Mouse (Mus musculus) MEL (cell line): ENCODE results near the gene Lrrc3b. TPM values are rescaled to one million over a fixed set of nuclear protein-coding genes. Genes with fewer than 3 reads are reported as not detected.

ENCODE experiments used
- DNase-seq: peaks from one replicate; pipeline ENCODE4 v3.0.0; 2011; ENCODE audit warnings: low read depth, low spot score
- H3K27ac ChIP-seq: 2 replicates; pipeline ENCODE4 v1.5.1; 2012; ENCODE audit warnings: low read depth, mild to moderate bottlenecking, control low read depth, low read length, moderate library complexity; ENCODE audit not compliant: control insufficient read depth
- H3K27me3 ChIP-seq, 2 experiments: fragments of 150-350 bp in 1 of 2; sonication (generic) in 1 of 2; 2 replicates each; pipeline ENCODE4 v1.6.1; 2012; ENCODE audit warnings: low read length in 2 of 2, mild to moderate bottlenecking in 2 of 2, improper control_type of control experiment in 1 of 2, moderate library complexity in 1 of 2; ENCODE audit not compliant: insufficient read depth in 2 of 2, control insufficient read depth in 1 of 2
- H3K36me3 ChIP-seq, 2 experiments: 2 replicates each; pipeline ENCODE4 v1.6.1; 2012 to 2014; ENCODE audit warnings: low read length in 2 of 2, improper control_type of control experiment in 1 of 2, inconsistent platforms in 1 of 2, mild to moderate bottlenecking in 1 of 2; ENCODE audit not compliant: insufficient read depth in 2 of 2, control insufficient read depth in 1 of 2
- H3K4me1 ChIP-seq, 2 experiments: fragments of 150-350 bp in 1 of 2; sonication (generic) in 1 of 2; 2 replicates each; pipeline ENCODE4 v1.6.1; 2012; ENCODE audit warnings: low read length in 2 of 2, improper control_type of control experiment in 1 of 2, mild to moderate bottlenecking in 1 of 2; ENCODE audit not compliant: insufficient read depth in 2 of 2, control insufficient read depth in 1 of 2
- H3K4me3 ChIP-seq, 2 experiments: fragments of 150-350 bp in 1 of 2; sonication (generic) in 1 of 2; 2 replicates each; pipeline ENCODE4 v1.5.1; 2012; ENCODE audit warnings: low read depth in 2 of 2, low read length in 2 of 2, mild to moderate bottlenecking in 2 of 2, moderate library complexity in 2 of 2, control low read depth in 1 of 2, improper control_type of control experiment in 1 of 2; ENCODE audit not compliant: control insufficient read depth in 1 of 2, insufficient read depth in 1 of 2
- H3K79me2 ChIP-seq: 2 replicates; pipeline ENCODE4 v1.6.1; 2012; ENCODE audit warnings: mild to moderate bottlenecking, low read length, moderate library complexity; ENCODE audit not compliant: control insufficient read depth, poor library complexity, insufficient read depth
- H3K9ac ChIP-seq: 2 replicates; pipeline ENCODE4 v1.6.1; 2012; ENCODE audit warnings: low read depth, mild to moderate bottlenecking, control low read depth, low read length, moderate library complexity; ENCODE audit not compliant: control insufficient read depth, poor library complexity, severe bottlenecking
- H3K9me3 ChIP-seq: fragments of 150-350 bp; sonication (generic); replicated peaks from 2 replicates; pipeline ENCODE4 v1.6.1; 2012; ENCODE audit warnings: mild to moderate bottlenecking, low read length, improper control_type of control experiment, moderate library complexity; ENCODE audit not compliant: insufficient read depth
- BHLHE40 ChIP-seq: IDR thresholded peaks from 2 replicates; pipeline ENCODE4 v1.6.1; 2012; ENCODE audit warnings: low read depth, mild to moderate bottlenecking, inconsistent platforms, low read length, improper control_type of control experiment, borderline replicate concordance
- CHD1 ChIP-seq: IDR thresholded peaks from 2 replicates; pipeline ENCODE4 v1.6.1; 2012; ENCODE audit warnings: low read depth, mild to moderate bottlenecking, inconsistent platforms, low read length, improper control_type of control experiment
- CHD2 ChIP-seq: IDR thresholded peaks from 2 replicates; pipeline ENCODE4 v1.6.1; 2011; ENCODE audit warnings: low read length, improper control_type of control experiment
- CTCF ChIP-seq, 3 experiments: IDR thresholded peaks in 2 of 3; conservative IDR thresholded peaks in 1 of 3; 2 replicates each; pipeline ENCODE4 v1.5.1; 2011 to 2012; ENCODE audit warnings: low read length in 3 of 3, low read depth in 2 of 3, mild to moderate bottlenecking in 2 of 3, improper control_type of control experiment in 1 of 3, inconsistent platforms in 1 of 3, mixed read lengths in 1 of 3, moderate library complexity in 1 of 3; ENCODE audit not compliant: control insufficient read depth in 1 of 3, insufficient read depth in 1 of 3, poor library complexity in 1 of 3, severe bottlenecking in 1 of 3
- E2F4 ChIP-seq: IDR thresholded peaks from 2 replicates; pipeline ENCODE4 v1.6.1; 2011; ENCODE audit warnings: low read depth, low read length, improper control_type of control experiment, borderline replicate concordance
- ELF1 ChIP-seq: IDR thresholded peaks from 2 replicates; pipeline ENCODE4 v1.6.1; 2014; ENCODE audit warnings: low read depth, mild to moderate bottlenecking, inconsistent platforms, low read length, improper control_type of control experiment, moderate library complexity
- EP300 ChIP-seq, 2 experiments: IDR thresholded peaks; 2 replicates each; pipeline ENCODE4 v1.6.1; 2011; ENCODE audit warnings: improper control_type of control experiment in 2 of 2, low read length in 2 of 2, low read depth in 1 of 2, mild to moderate bottlenecking in 1 of 2
- ETS1 ChIP-seq: IDR thresholded peaks from 2 replicates; pipeline ENCODE4 v1.6.1; 2012; ENCODE audit warnings: low read depth, mild to moderate bottlenecking, inconsistent platforms, low read length, improper control_type of control experiment, moderate library complexity
- GATA1 ChIP-seq: IDR thresholded peaks from 2 replicates; pipeline ENCODE4 v1.6.1; 2011; ENCODE audit warnings: low read depth, low read length, improper control_type of control experiment
- HCFC1 ChIP-seq: IDR thresholded peaks from 2 replicates; pipeline ENCODE4 v1.6.1; 2012; ENCODE audit warnings: low read depth, mild to moderate bottlenecking, inconsistent platforms, low read length, improper control_type of control experiment, moderate library complexity
- JUND ChIP-seq: IDR thresholded peaks from 2 replicates; pipeline ENCODE4 v1.6.1; 2011; ENCODE audit warnings: low read depth, mild to moderate bottlenecking, improper control_type of control experiment, low read length
- KAT2A ChIP-seq: conservative IDR thresholded peaks from 2 replicates; pipeline ENCODE4 v1.6.1; 2012; ENCODE audit warnings: low read depth, low read length, improper control_type of control experiment, inconsistent platforms
- MAX ChIP-seq: IDR thresholded peaks from 2 replicates; pipeline ENCODE4 v1.6.1; 2011; ENCODE audit warnings: low read length, improper control_type of control experiment
- MAZ ChIP-seq: IDR thresholded peaks from 2 replicates; pipeline ENCODE4 v1.6.1; 2012; ENCODE audit warnings: low read depth, mild to moderate bottlenecking, inconsistent platforms, low read length, improper control_type of control experiment
- MXI1 ChIP-seq: IDR thresholded peaks from 2 replicates; pipeline ENCODE4 v1.6.1; 2011; ENCODE audit warnings: mild to moderate bottlenecking, low read depth, low read length, improper control_type of control experiment
- MYB ChIP-seq: IDR thresholded peaks from 2 replicates; pipeline ENCODE4 v1.6.1; 2011; ENCODE audit warnings: mild to moderate bottlenecking, low read depth, low read length, improper control_type of control experiment
- MYC ChIP-seq: IDR thresholded peaks from 2 replicates; pipeline ENCODE4 v1.6.1; 2011; ENCODE audit warnings: low read depth, mild to moderate bottlenecking, low read length, improper control_type of control experiment, moderate library complexity
- NELFE ChIP-seq: IDR thresholded peaks from 2 replicates; pipeline ENCODE4 v1.6.1; 2011; ENCODE audit warnings: low read depth, low read length, improper control_type of control experiment
- NRF1 ChIP-seq: IDR thresholded peaks from 2 replicates; pipeline ENCODE4 v1.6.1; 2014; ENCODE audit warnings: low read depth, mild to moderate bottlenecking, inconsistent platforms, low read length, improper control_type of control experiment, moderate library complexity; ENCODE audit not compliant: poor library complexity, insufficient read depth, severe bottlenecking
- POLR2A ChIP-seq, 2 experiments: IDR thresholded peaks; 2 replicates each; pipeline ENCODE4 v1.6.1; 2011 to 2012; ENCODE audit warnings: low read length in 2 of 2, mild to moderate bottlenecking in 2 of 2, control low read depth in 1 of 2, improper control_type of control experiment in 1 of 2, low read depth in 1 of 2, moderate library complexity in 1 of 2; ENCODE audit not compliant: control insufficient read depth in 1 of 2, insufficient read depth in 1 of 2, poor library complexity in 1 of 2
- POLR2AphosphoS2 ChIP-seq: IDR thresholded peaks from 2 replicates; pipeline ENCODE4 v1.6.1; 2011; ENCODE audit warnings: low read length, improper control_type of control experiment
- POLR2AphosphoS5 ChIP-seq: IDR thresholded peaks from 2 replicates; pipeline ENCODE4 v1.6.1; 2012; ENCODE audit warnings: low read depth, borderline replicate concordance, mild to moderate bottlenecking, inconsistent platforms, low read length, moderate library complexity, mixed read lengths
- RCOR1 ChIP-seq: IDR thresholded peaks from 2 replicates; pipeline ENCODE4 v1.6.1; 2012; ENCODE audit warnings: low read depth, mild to moderate bottlenecking, inconsistent platforms, low read length, improper control_type of control experiment
- SIN3A ChIP-seq: IDR thresholded peaks from 2 replicates; pipeline ENCODE4 v1.6.1; 2012; ENCODE audit warnings: low read length, improper control_type of control experiment, inconsistent platforms
- SMC3 ChIP-seq: IDR thresholded peaks from 2 replicates; pipeline ENCODE4 v1.6.1; 2011; ENCODE audit warnings: low read depth, low read length, improper control_type of control experiment
- TAL1 ChIP-seq: IDR thresholded peaks from 2 replicates; pipeline ENCODE4 v1.6.1; 2012; ENCODE audit warnings: mild to moderate bottlenecking, inconsistent platforms, low read length, moderate library complexity, mixed read lengths
- TBP ChIP-seq: IDR thresholded peaks from 2 replicates; pipeline ENCODE4 v1.8.0; 2011; ENCODE audit warnings: low read depth, low read length, improper control_type of control experiment
- TCF12 ChIP-seq: IDR thresholded peaks from 2 replicates; pipeline ENCODE4 v1.6.1; 2014; ENCODE audit warnings: low read depth, mild to moderate bottlenecking, inconsistent platforms, low read length, improper control_type of control experiment, moderate library complexity
- UBTF ChIP-seq: IDR thresholded peaks from 2 replicates; pipeline ENCODE4 v1.6.1; 2012; ENCODE audit warnings: low read depth, mild to moderate bottlenecking, inconsistent platforms, low read length, improper control_type of control experiment, moderate library complexity, borderline replicate concordance; ENCODE audit not compliant: insufficient read depth
- USF2 ChIP-seq, 2 experiments: IDR thresholded peaks; 2 replicates each; pipeline ENCODE4 v1.6.1; 2011 to 2012; ENCODE audit warnings: improper control_type of control experiment in 2 of 2, low read length in 2 of 2, borderline replicate concordance in 1 of 2, inconsistent platforms in 1 of 2, low read depth in 1 of 2, mild to moderate bottlenecking in 1 of 2; ENCODE audit not compliant: insufficient read depth in 1 of 2
- ZMIZ1 ChIP-seq: IDR thresholded peaks from 2 replicates; pipeline ENCODE4 v1.6.1; 2012; ENCODE audit warnings: low read depth, mild to moderate bottlenecking, inconsistent platforms, low read length, improper control_type of control experiment, moderate library complexity
- ZNF384 ChIP-seq: IDR thresholded peaks from 2 replicates; pipeline ENCODE4 v1.6.1; 2012; ENCODE audit warnings: low read depth, mild to moderate bottlenecking, inconsistent platforms, low read length, improper control_type of control experiment
- polyA plus RNA-seq, 2 experiments: library from polyadenylated mRNA; stranded (reverse) in 1 of 2; unstranded in 1 of 2; fragments of >175 nt in 1 of 2; fragments of >200 nt in 1 of 2; gene quantifications; 2 replicates each; pipeline versions ENCODE4 v1.2.1 to v1.2.4; 2012; ENCODE audit warnings: low replicate concordance in 2 of 2, low read depth in 1 of 2; ENCODE audit not compliant: insufficient read length in 2 of 2, insufficient read depth in 1 of 2, missing spikeins in 1 of 2
- total RNA-seq: library from RNA; depleted of rRNA; stranded (reverse); fragments of 300-350 nt; gene quantifications from 2 replicates; pipeline ENCODE4 v1.2.3, GENCODE M21; 2012; rRNA removed

The Lrrc3b gene
- total RNA-seq (not detected in 2 replicates), polyA plus RNA-seq (not detected)

- Histone ChIP-seq H3K36me3 (no peaks in the 10 kb centered on the region), H3K79me2 (no peaks in the 10 kb centered on the region), H3K4me1 (no peaks in the 10 kb centered on the region), H3K4me3 (no peak within 1 kb of the TSS), H3K27ac (no peak within 1 kb of the TSS), H3K27me3 (no peaks in the 10 kb centered on the region), H3K9me3 (no peaks in the 10 kb centered on the region), H3K9ac (no peak within 1 kb of the TSS)
- no peak for DNase-seq
- TF ChIP-seq POLR2AphosphoS5 = no peak
- no peak for TF ChIP-seq GATA1
- TF ChIP-seq SIN3A = no peak
- TF ChIP-seq TCF12 = no peak
- no peak for TF ChIP-seq MYC
- no peak for TF ChIP-seq ETS1
- TF ChIP-seq ZNF384 = no peak
- no peak for TF ChIP-seq RCOR1
- no peak for TF ChIP-seq E2F4
- TF ChIP-seq TAL1 = no peak
- no peak for TF ChIP-seq POLR2AphosphoS2
- TF ChIP-seq USF2 (IDR thresholded peaks at IDR 0.05; ENCODE audit: borderline replicate concordance in 1 of 2, insufficient read depth in 1 of 2, low read depth in 1 of 2, low read length in 2 of 2) = no peak
- TF ChIP-seq JUND = no peak
- TF ChIP-seq TBP = no peak
- TF ChIP-seq NELFE = no peak
- TF ChIP-seq KAT2A = no peak
- no peak for TF ChIP-seq NRF1
- no peak for TF ChIP-seq POLR2A (IDR thresholded peaks at IDR 0.05; ENCODE audit: control insufficient read depth in 1 of 2, insufficient read depth in 1 of 2, low read depth in 1 of 2, low read length in 2 of 2, poor library complexity in 1 of 2)
Measured at GRCm38 (mm10) chr14:15438485-15439157, at the start of gene Lrrc3b. TSS of gene Lrrc3b (minus strand) at chr14:15438987.

GRCm38 (mm10) chr14:15477668-15478067 is 38.9 kb upstream of the Lrrc3b start:
- Histone ChIP-seq H3K9me3 (no peaks in the 10 kb centered on the region), H3K27ac (no peak overlapping the region), H3K4me1 (no peaks in the 10 kb centered on the region), H3K27me3 (no peaks in the 10 kb centered on the region), H3K4me3 (no peak overlapping the region), H3K9ac (no peak overlapping the region), H3K79me2 (no peaks in the 10 kb centered on the region), H3K36me3 (no peaks in the 10 kb centered on the region)
- DNase-seq = no peak
- no peak for TF ChIP-seq SMC3
- no peak for TF ChIP-seq ZMIZ1
- no peak for TF ChIP-seq UBTF
- TF ChIP-seq BHLHE40 = no peak
- TF ChIP-seq CHD1 = no peak
- no peak for TF ChIP-seq TBP
- TF ChIP-seq MAX = no peak
- TF ChIP-seq MYB = no peak
- TF ChIP-seq POLR2AphosphoS5 = no peak
- no peak for TF ChIP-seq HCFC1
- TF ChIP-seq ETS1 = no peak
- no peak for TF ChIP-seq MXI1
- TF ChIP-seq NELFE = no peak
- TF ChIP-seq CHD2 = no peak
- no peak for TF ChIP-seq ELF1
- no peak for TF ChIP-seq MAZ
- TF ChIP-seq E2F4 = no peak
- TF ChIP-seq CTCF (IDR thresholded peaks at IDR 0.05 in 2 of 3, conservative IDR thresholded peaks at IDR 0.05 in 1 of 3; ENCODE audit: control insufficient read depth in 1 of 3, insufficient read depth in 1 of 3, low read depth in 2 of 3, low read length in 3 of 3, poor library complexity in 1 of 3, severe bottlenecking in 1 of 3) = no peak
- TF ChIP-seq EP300 (IDR thresholded peaks at IDR 0.05; ENCODE audit: low read depth in 1 of 2, low read length in 2 of 2) = no peak
